Comparison of ENCODE assay signal across 9 mouse cellular contexts in genomic region chr5:111006272-111007135, GRCm38 (mm10).
A peak's percentile ranks its signal among the peaks of the same experiment; 100 is the strongest.
DNase-seq lines count a peak whose midpoint lies in the region; ATAC-seq lines count a peak whose summit lies in the region.
"Had no signal": no experiment of that assay in that cellular context is flagged by ENCODE, and none has a peak within 500 bp of the region (broad histone marks: within the 10 kb centered on the region; RNA-seq: fewer than 3 reads in every experiment).

No protein-coding gene starts in this region.

- H3K4me3 ChIP-seq in heart, embryonic 12.5 days: no peak overlapping the region
- no peak overlapping the region for H3K4me3 ChIP-seq in midbrain, embryonic 14.5 days (replicated peaks; ENCODE audit: low read depth, low read length)
- H3K4me3 ChIP-seq: lung, embryonic 15.5 days had no signal

- 48% methylated on average over 14 of the region's 14 CpGs for WGBS in heart, embryonic 12.5 days
- WGBS in midbrain, embryonic 14.5 days: 60% methylated on average over 14 of the region's 14 CpGs

- no peak overlapping the region for H3K9ac ChIP-seq in heart, embryonic 12.5 days
- no peak overlapping the region for H3K9ac ChIP-seq in midbrain, embryonic 14.5 days (replicated peaks; ENCODE audit: low read length)
- H3K9ac ChIP-seq: lung, embryonic 15.5 days had no signal

- H3K9me3 ChIP-seq in heart, embryonic 12.5 days (replicated peaks): peaks cover 12% of the 10 kb centered on the region
- peaks cover 3% of the 10 kb centered on the region for H3K9me3 ChIP-seq in midbrain, embryonic 14.5 days (ENCODE audit: control insufficient read depth, low read length)
- H3K9me3 ChIP-seq: lung, embryonic 15.5 days had no signal

- no peaks in the 10 kb centered on the region for H3K27me3 ChIP-seq in heart, embryonic 12.5 days (replicated peaks)
- no peaks in the 10 kb centered on the region for H3K27me3 ChIP-seq in midbrain, embryonic 14.5 days (ENCODE audit: control insufficient read depth, insufficient read depth, low read length)
- H3K27me3 ChIP-seq: lung, embryonic 15.5 days had no signal

- H3K4me2 ChIP-seq in heart, embryonic 12.5 days: 0 out of 2 replicates have a peak overlapping the region, but pooled peaks have one; percentile 10
- H3K4me2 ChIP-seq in midbrain, embryonic 14.5 days (ENCODE audit: low read length): no peak overlapping the region

- intact Hi-C loops in gastrocnemius, postnatal 36 days (cut with DNase I): no loop called here

- H3K36me3 ChIP-seq in heart, embryonic 12.5 days: peaks cover 7% of the 10 kb centered on the region
- H3K36me3 ChIP-seq in midbrain, embryonic 14.5 days (ENCODE audit: control insufficient read depth, insufficient read depth, low read length): no peaks in the 10 kb centered on the region
- H3K36me3 ChIP-seq: lung, embryonic 15.5 days had no signal

- DNase-seq in gastrocnemius, adult 18-20 months (ENCODE audit: low spot score): peak; percentile 24
- no peak for DNase-seq in gastrocnemius, postnatal 36 days
- peak; percentile 59 for DNase-seq in cerebellum, adult 9-10 months
- no peak for DNase-seq in midbrain, embryonic 14.5 days
- DNase-seq in urinary bladder, postnatal 36 days (ENCODE audit: low spot score in 2 of 2): no peak
- DNase-seq in kidney, adult 18-20 months: no peak
- no peak for DNase-seq in frontal cortex, adult 2 months (ENCODE audit: extremely low spot score in 1 of 2, low spot score in 1 of 2)

- ATAC-seq in heart, embryonic 12.5 days (ENCODE audit: insufficient number of reproducible peaks, low FRiP score): no peak
- no peak for ATAC-seq in midbrain, embryonic 14.5 days (ENCODE audit: low FRiP score, low TSS enrichment)

- peaks cover 38% of the 10 kb centered on the region for H3K4me1 ChIP-seq in heart, embryonic 12.5 days (replicated peaks)
- peaks cover 5% of the 10 kb centered on the region for H3K4me1 ChIP-seq in midbrain, embryonic 14.5 days (ENCODE audit: control insufficient read depth, insufficient read depth, low read length)

- peak overlapping the region; percentile 61 for H3K27ac ChIP-seq in heart, embryonic 12.5 days (ENCODE audit: poor library complexity, severe bottlenecking)
- peak overlapping the region; percentile 64 for H3K27ac ChIP-seq in midbrain, embryonic 14.5 days (replicated peaks; ENCODE audit: low read depth, low read length)

Comparison
In these comparisons a context has a peak if more than half of its experiments do, and no peak if none do; other contexts are left out.
1. DNase-seq: peak in gastrocnemius, adult 18-20 months (single experiment) and cerebellum, adult 9-10 months (single experiment); none in gastrocnemius, postnatal 36 days (0 of 2), midbrain, embryonic 14.5 days (single experiment), urinary bladder, postnatal 36 days (0 of 2), kidney, adult 18-20 months (single experiment) and frontal cortex, adult 2 months (0 of 2).